In the genomic region with DNA sequence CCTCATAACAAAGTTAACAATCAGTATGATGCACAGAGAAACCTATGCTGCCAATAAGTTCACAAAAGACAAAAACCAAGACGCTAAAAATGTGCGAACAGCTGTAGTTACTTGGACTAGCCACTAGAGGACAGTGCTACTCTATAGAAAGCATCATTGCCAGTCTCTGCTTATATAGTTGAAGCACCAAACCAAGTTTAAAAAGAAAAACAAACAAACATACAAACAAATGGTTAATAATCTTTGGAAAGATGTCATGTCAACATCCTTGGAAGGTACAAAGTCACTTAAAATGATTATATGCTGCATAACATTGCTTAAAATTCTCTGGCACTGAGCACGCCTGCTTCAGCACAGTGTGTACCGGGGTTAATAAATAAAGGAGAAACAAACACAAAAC, we compare ENCODE assay signal across 8 mouse cellular contexts. TPM values are rescaled to one million over a fixed set of nuclear protein-coding genes. Genes with fewer than 3 reads are reported as not detected.
DNase-seq lines count a peak whose midpoint lies in the region; ATAC-seq and TF ChIP-seq lines count a peak whose summit lies in the region.

No protein-coding gene starts in this region.

- WGBS in kidney, adult 2 months, result 21% methylated on average over 4 of the region's 4 CpGs
- WGBS in kidney, embryonic 16.5 days, result 32% methylated on average over 4 of the region's 4 CpGs

- H3K4me1 ChIP-seq in kidney, adult 2 months (ENCODE audit: control insufficient read depth, insufficient read depth, low read length), result no peaks in the 10 kb centered on the region; the same call in 1 of the 2 replicates
- H3K4me1 ChIP-seq in kidney, embryonic 16.5 days (ENCODE audit: insufficient read depth, low read length), result peaks cover 16% of the 10 kb centered on the region
- H3K4me1 ChIP-seq in E14TG2a.4 (replicated peaks; ENCODE audit: low read depth, low read length), result peaks cover 10% of the 10 kb centered on the region

- TF ChIP-seq POLR2A in kidney, adult 2 months (IDR thresholded peaks at IDR 0.05; ENCODE audit: low read depth, low read length), result no peak

- H3K27ac ChIP-seq in kidney, adult 2 months (ENCODE audit: insufficient read depth, low read depth, low read length), result no peak overlapping the region
- no peak overlapping the region for H3K27ac ChIP-seq in kidney, embryonic 16.5 days (ENCODE audit: low read length)

- ATAC-seq in kidney, embryonic 16.5 days (ENCODE audit: low FRiP score, low TSS enrichment), result no peak
- peak; percentile 79 for ATAC-seq in common myeloid progenitor, adult 5-6 weeks (replicated peaks; ENCODE audit: low read depth, poor library complexity, severe bottlenecking)

- no peaks in the 10 kb centered on the region; the same call in 1 of the 2 replicates for H3K27me3 ChIP-seq in kidney, adult 2 months (replicated peaks; ENCODE audit: control insufficient read depth, insufficient read depth, low read length)
- H3K27me3 ChIP-seq in kidney, embryonic 16.5 days (ENCODE audit: insufficient read depth, low read length), result peaks cover 26% of the 10 kb centered on the region
- peaks cover 31% of the 10 kb centered on the region for H3K27me3 ChIP-seq in E14TG2a.4 (ENCODE audit: insufficient read depth, low read length)

- no peaks in the 10 kb centered on the region for H3K36me3 ChIP-seq in kidney, adult 2 months (ENCODE audit: control insufficient read depth, insufficient read depth, low read length)
- H3K36me3 ChIP-seq in kidney, embryonic 16.5 days (ENCODE audit: insufficient read depth, low read length), result no peaks in the 10 kb centered on the region
- no peaks in the 10 kb centered on the region for H3K36me3 ChIP-seq in E14TG2a.4 (ENCODE audit: insufficient read depth, low read length)

- H3K9me3 ChIP-seq in kidney, embryonic 16.5 days (ENCODE audit: low read length), result no peaks in the 10 kb centered on the region
- no peaks in the 10 kb centered on the region for H3K9me3 ChIP-seq in E14TG2a.4 (ENCODE audit: low read length)

- no peak overlapping the region for H3K4me3 ChIP-seq in kidney, adult 2 months (ENCODE audit: insufficient read depth, low read depth, low read length)
- no peak overlapping the region for H3K4me3 ChIP-seq in kidney, embryonic 16.5 days (ENCODE audit: low read length)
- no peak overlapping the region for H3K4me3 ChIP-seq in E14TG2a.4 (replicated peaks; ENCODE audit: low read length)

- no peak overlapping the region for H3K9ac ChIP-seq in kidney, embryonic 16.5 days (replicated peaks; ENCODE audit: low read length)

- peak; percentile 27 for DNase-seq in kidney, adult 2 months
- peak; percentile 20 for DNase-seq in lung, postnatal 25 days (ENCODE audit: low spot score)
- no peak for DNase-seq in gastrocnemius, adult 18-20 months (ENCODE audit: low spot score)
- no peak for DNase-seq in T-cell, adult 2 months (ENCODE audit: low spot score)
- DNase-seq in thymus, postnatal 14 days, result no peak

- no peak overlapping the region for H3K4me2 ChIP-seq in kidney, embryonic 16.5 days (replicated peaks; ENCODE audit: low read depth, low read length)

- TF ChIP-seq CTCF in kidney, adult 2 months (conservative IDR thresholded peaks at IDR 0.05; ENCODE audit: insufficient read depth, insufficient read length, low read depth, low read length), result peak; percentile 36; the same call in 1 of the 2 replicates
- peak; percentile 100 for TF ChIP-seq CTCF in E14TG2a.4 (conservative IDR thresholded peaks at IDR 0.05; ENCODE audit: low read length)

RNA-seq across cellular contexts. Expression of a gene that starts 5.6 kb away (rescaled TPM):
- polyA plus RNA-seq in kidney, adult 2 months (2012; rRNA removed), result not detected in 2 replicates
- polyA plus RNA-seq in kidney, embryonic 16.5 days (2015; fragmentation: Nextera tagmentation; extraction: Ambion mirVana), result 0.35 and 0.53 TPM in 2 replicates
- total RNA-seq in common myeloid progenitor, adult 5-6 weeks (2017), result not detected in 2 replicates
- total RNA-seq in gastrocnemius, adult 18-20 months (2021), result under 1 TPM; 0.43 TPM

Comparison
In these comparisons a context has a peak if more than half of its experiments do, and no peak if none do; other contexts are left out.
1. DNase-seq: peak in kidney, adult 2 months (single experiment) and lung, postnatal 25 days (single experiment); none in gastrocnemius, adult 18-20 months (single experiment), T-cell, adult 2 months (single experiment) and thymus, postnatal 14 days (single experiment).